Mouse (Mus musculus) testis, adult 2 months (tissue): ENCODE measurements around the gene Fam171a1. TPM values are rescaled to one million over a fixed set of nuclear protein-coding genes. Genes with fewer than 3 reads are reported as not detected.

Experiments used
- H3K27ac ChIP-seq: fragments of 200-500 bp; 2 replicates; pipeline ENCODE4 v1.5.1; 2012; ENCODE audit warnings: low read depth, low read length; ENCODE audit not compliant: control insufficient read depth, insufficient read depth
- H3K27me3 ChIP-seq: fragments of 200-500 bp; 2 replicates; pipeline ENCODE4 v1.6.1; 2012; ENCODE audit warnings: mild to moderate bottlenecking, low read length, moderate library complexity; ENCODE audit not compliant: control insufficient read depth, insufficient read depth
- H3K36me3 ChIP-seq: fragments of 200-500 bp; 2 replicates; pipeline ENCODE4 v1.6.1; 2012; ENCODE audit warnings: mild to moderate bottlenecking, low read length; ENCODE audit not compliant: control insufficient read depth, insufficient read depth
- H3K4me1 ChIP-seq: fragments of 200-500 bp; 2 replicates; pipeline ENCODE4 v1.6.1; 2012; ENCODE audit warnings: low read length; ENCODE audit not compliant: control insufficient read depth, insufficient read depth
- H3K4me3 ChIP-seq: fragments of 200-500 bp; 2 replicates; pipeline ENCODE4 v1.5.1; 2012; ENCODE audit warnings: low read depth, mild to moderate bottlenecking, low read length, moderate library complexity, mixed read lengths; ENCODE audit not compliant: control insufficient read depth
- CTCF ChIP-seq: fragments of 200-500 bp; IDR thresholded peaks from 2 replicates; pipeline ENCODE4 v1.5.1; 2012; ENCODE audit warnings: low read depth, mild to moderate bottlenecking, inconsistent platforms, low read length, moderate library complexity; ENCODE audit not compliant: control insufficient read depth, insufficient read depth, insufficient replicate concordance
- POLR2A ChIP-seq: fragments of 200-500 bp; IDR thresholded peaks from 2 replicates; pipeline ENCODE4 v1.6.1; 2012; ENCODE audit warnings: low read depth, mild to moderate bottlenecking, inconsistent platforms, low read length, moderate library complexity; ENCODE audit not compliant: control insufficient read depth
- polyA plus RNA-seq: library from polyadenylated mRNA; depleted of rRNA; stranded (reverse); fragments of >200 nt; gene quantifications from 2 replicates; pipeline ENCODE4 v1.2.3, GENCODE M21; 2012

Gene Fam171a1
- polyA plus RNA-seq, 1 experiment: 3.4 TPM

DNA sequence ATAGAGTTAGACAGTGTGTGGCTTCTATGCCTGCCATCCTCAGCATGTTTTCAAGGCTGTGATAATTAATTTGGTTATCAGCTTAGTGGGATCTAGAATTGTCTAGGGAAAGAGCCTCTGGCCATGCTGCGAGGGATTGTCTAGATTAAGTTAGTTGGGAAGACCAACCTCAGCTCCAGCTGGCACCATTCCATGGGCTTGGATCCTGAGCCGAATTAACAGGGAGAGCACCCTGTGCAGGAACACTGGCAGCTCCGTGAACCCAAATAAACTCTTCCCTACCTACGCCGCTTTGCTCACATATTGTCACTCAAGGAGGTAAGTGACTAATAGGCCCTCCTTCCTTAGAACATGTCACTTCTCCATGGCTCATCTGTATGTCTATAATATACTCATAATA, 69.6 kb downstream of the Fam171a1 start:
- TF ChIP-seq CTCF: no peak
- TF ChIP-seq POLR2A: no peak
- Histone ChIP-seq H3K27ac (no peak overlapping the region), H3K4me3 (no peak overlapping the region), H3K4me1 (no peaks in the 10 kb centered on the region), H3K27me3 (no peaks in the 10 kb centered on the region), H3K36me3 (no peaks in the 10 kb centered on the region)

- TF ChIP-seq POLR2A (no peak), CTCF (no peak)
- no peak overlapping the region for H3K4me3 ChIP-seq
- H3K27ac ChIP-seq: no peak overlapping the region
- H3K27me3 ChIP-seq: no peaks in the 10 kb centered on the region
- no peaks in the 10 kb centered on the region for H3K36me3 ChIP-seq
- H3K4me1 ChIP-seq: no peaks in the 10 kb centered on the region
Measured at GRCm38 (mm10) chr2:3185335-3185734, 71.3 kb downstream of the Fam171a1 start.

DNA sequence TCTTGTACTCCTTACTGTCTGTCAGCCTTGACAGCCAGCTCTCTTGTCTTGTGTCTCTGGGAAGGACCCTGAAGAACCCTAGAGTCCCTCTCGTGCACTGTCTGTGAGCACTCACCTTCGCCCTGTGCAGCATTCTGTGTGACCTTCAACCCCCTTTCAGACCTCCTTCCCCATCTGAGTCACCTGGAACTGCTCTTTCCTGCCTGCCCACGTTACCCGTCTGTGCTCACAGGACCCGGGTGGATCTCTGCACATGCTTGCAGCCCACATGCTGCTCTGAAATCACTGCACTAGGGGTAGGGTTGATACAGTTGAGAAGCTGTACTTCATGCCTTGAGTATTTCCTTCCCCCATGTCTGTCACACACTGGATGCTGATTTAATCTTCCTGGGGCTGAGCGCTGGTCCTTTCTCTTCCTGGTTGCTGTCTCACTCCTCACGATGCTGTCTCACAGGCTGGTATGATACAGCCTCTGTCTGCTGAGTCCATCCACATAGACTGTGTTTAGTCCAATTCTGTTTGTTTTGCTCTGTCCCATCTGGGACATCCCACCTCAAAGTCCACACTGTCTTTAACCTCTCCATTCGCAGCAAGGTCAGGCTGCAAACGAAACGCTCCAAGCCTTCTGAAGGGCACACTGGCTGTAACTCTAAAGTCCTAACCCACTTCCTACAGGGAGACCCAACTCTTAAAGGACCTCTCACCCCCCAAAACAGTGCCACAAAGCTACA, 74.9 kb downstream of the Fam171a1 start:
- TF ChIP-seq CTCF (no peak), POLR2A (no peak)
- no peaks in the 10 kb centered on the region for H3K27me3 ChIP-seq
- H3K36me3 ChIP-seq: no peaks in the 10 kb centered on the region
- H3K27ac ChIP-seq: no peak overlapping the region
- H3K4me1 ChIP-seq: no peaks in the 10 kb centered on the region
- no peak overlapping the region for H3K4me3 ChIP-seq

- H3K27ac ChIP-seq: no peak overlapping the region
- H3K27me3 ChIP-seq: no peaks in the 10 kb centered on the region
- TF ChIP-seq POLR2A (no peak), CTCF (no peak)
- no peaks in the 10 kb centered on the region for H3K4me1 ChIP-seq
- no peak overlapping the region for H3K4me3 ChIP-seq
- no peaks in the 10 kb centered on the region for H3K36me3 ChIP-seq
Measured at GRCm38 (mm10) chr2:3191149-3191548, 77.1 kb downstream of the Fam171a1 start.

- H3K27ac ChIP-seq: no peak overlapping the region
- H3K36me3 ChIP-seq: no peaks in the 10 kb centered on the region
- H3K4me3 ChIP-seq: no peak overlapping the region
- H3K27me3 ChIP-seq: no peaks in the 10 kb centered on the region
- no peaks in the 10 kb centered on the region for H3K4me1 ChIP-seq
- no peak for TF ChIP-seq POLR2A
- TF ChIP-seq CTCF: no peak
Measured at GRCm38 (mm10) chr2:3195511-3195910, 81.5 kb downstream of the Fam171a1 start.

DNA sequence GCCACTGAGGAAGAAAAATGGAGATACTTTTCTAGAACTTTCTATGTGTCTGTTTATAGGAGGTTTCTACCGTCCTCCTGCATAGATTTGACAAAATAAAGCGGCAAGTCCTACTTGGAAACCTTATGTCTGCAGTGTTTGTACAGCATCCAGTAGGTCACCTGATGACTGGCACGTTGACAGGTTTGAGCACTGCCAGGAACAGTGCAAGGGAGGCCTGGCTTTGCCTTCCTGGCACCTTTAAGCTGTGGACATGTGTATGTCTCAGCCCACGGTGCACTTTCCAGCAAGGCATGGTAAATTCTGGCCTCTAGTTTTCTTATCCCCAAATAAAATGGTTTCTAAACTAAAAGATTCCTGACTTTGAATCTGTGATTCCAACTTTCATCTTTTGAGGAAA, 86.4 kb downstream of the Fam171a1 start:
- H3K4me1 ChIP-seq: no peaks in the 10 kb centered on the region
- TF ChIP-seq CTCF: no peak
- no peak for TF ChIP-seq POLR2A
- no peak overlapping the region for H3K4me3 ChIP-seq
- no peak overlapping the region for H3K27ac ChIP-seq
- H3K27me3 ChIP-seq: no peaks in the 10 kb centered on the region
- H3K36me3 ChIP-seq: no peaks in the 10 kb centered on the region

DNA sequence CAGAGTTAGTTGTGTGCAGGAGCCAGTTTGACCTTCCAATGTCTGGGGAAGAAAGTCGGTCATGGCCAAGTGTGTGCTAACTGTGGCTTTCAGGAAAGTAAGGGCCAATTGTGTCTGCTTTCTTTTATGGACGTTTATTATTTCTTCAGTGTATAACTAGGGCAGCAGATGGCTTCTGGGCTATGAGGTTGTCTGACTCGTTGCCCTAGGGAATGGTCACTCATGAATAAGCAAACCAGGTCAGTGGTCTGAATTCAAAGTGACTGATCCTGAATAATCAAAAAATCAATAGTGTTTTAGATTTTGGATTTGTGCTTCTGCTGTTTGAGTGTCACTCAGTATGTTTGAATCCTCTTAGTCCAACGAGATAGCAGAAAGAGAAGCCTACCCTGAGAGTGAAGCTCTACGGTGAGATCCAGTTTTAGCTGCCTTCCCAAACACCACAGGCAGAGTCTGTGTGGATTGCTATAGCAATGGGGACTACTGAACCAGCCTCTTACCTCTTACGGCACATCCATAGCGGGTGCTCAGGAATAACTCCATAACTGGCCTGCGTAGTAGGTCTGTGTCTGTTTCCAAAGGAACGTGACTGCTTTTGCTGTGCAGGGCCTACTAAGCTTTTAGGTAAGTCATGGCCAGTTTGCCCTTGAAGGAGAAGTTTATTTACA, 93.1 kb downstream of the Fam171a1 start:
- Histone ChIP-seq H3K4me1 (no peaks in the 10 kb centered on the region), H3K36me3 (no peaks in the 10 kb centered on the region), H3K27me3 (no peaks in the 10 kb centered on the region), H3K4me3 (no peak overlapping the region), H3K27ac (no peak overlapping the region)
- TF ChIP-seq CTCF (no peak), POLR2A (no peak)
